Mouse (Mus musculus): ENCODE results near the gene Gm21708.
"Not testable (repeated sequence)": the region's sequence is repeated elsewhere in the genome, so short reads cannot be mapped to it uniquely, and the experiment has no call there.

Gm21708 gene

GRCm38 (mm10) chrY:3410067-3410466 lies at the start of gene Gm21708, which contains the start of gene Gm21704:
TSS of gene Gm21708 (minus strand) at chrY:3410167.
TSS of gene Gm21704 (minus strand) at chrY:3410167.
- in situ Hi-C loops (cut with MboI; ENCODE audit: unreplicated experiment in 2 of 2) = not testable (repeated sequence)

Data from v-Abl transformed pro-B cells (cell line).